Mouse (Mus musculus) liver, embryonic 14.5 days (tissue): ENCODE results near the gene Trim2. TPM values are rescaled to one million over a fixed set of nuclear protein-coding genes. Genes with fewer than 3 reads are reported as not detected.

Source experiments
- ATAC-seq: fragments of 200-750 bp; cut with Nextera tagmentation; 2 replicates; pipeline ENCODE4 v1.8.0; 2017; ENCODE audit warnings: moderate number of reproducible peaks, mild to moderate bottlenecking, moderate library complexity; ENCODE audit not compliant: insufficient read depth
- DNase-seq, 3 experiments: peaks; one replicate each; pipeline ENCODE4 v3.0.0-alpha.2; 2012 to 2013; ENCODE audit warnings: low read depth in 3 of 3, low spot score in 3 of 3
- H3K27ac ChIP-seq: fragments of 300-500 bp; sonication (generic); 2 replicates; pipeline ENCODE4 v1.5.1; 2014; ENCODE audit warnings: moderate library complexity, mild to moderate bottlenecking, control low read depth, inconsistent platforms
- H3K27me3 ChIP-seq: fragments of 300-500 bp; sonication (generic); 2 replicates; pipeline ENCODE4 v1.6.1; 2014; ENCODE audit warnings: mild to moderate bottlenecking, low read length, moderate library complexity; ENCODE audit not compliant: control insufficient read depth, insufficient read depth
- H3K36me3 ChIP-seq: fragments of 300-500 bp; sonication (generic); replicated peaks from 2 replicates; pipeline ENCODE4 v1.6.1; 2014; ENCODE audit warnings: low read depth; ENCODE audit not compliant: control insufficient read depth, insufficient read depth
- H3K4me1 ChIP-seq, 2 experiments: fragments of 200-500 bp in 1 of 2; fragments of 300-500 bp in 1 of 2; sonication (generic) in 1 of 2; replicated peaks; 2 replicates each; pipeline ENCODE4 v1.6.1; 2012 to 2014; ENCODE audit warnings: antibody characterized with exemption in 1 of 2, inconsistent platforms in 1 of 2, low read length in 1 of 2; ENCODE audit not compliant: control insufficient read depth in 2 of 2, insufficient read depth in 2 of 2
- H3K4me2 ChIP-seq: fragments of 300-500 bp; sonication (generic); 2 replicates; pipeline ENCODE4 v1.6.1; 2014; ENCODE audit warnings: low read depth, mild to moderate bottlenecking, control low read depth, moderate library complexity
- H3K4me3 ChIP-seq, 2 experiments: fragments of 200-500 bp in 1 of 2; fragments of 300-500 bp in 1 of 2; sonication (generic) in 1 of 2; 2 replicates each; pipeline ENCODE4 v1.5.1; 2012 to 2014; ENCODE audit warnings: low read depth in 2 of 2, low read length in 2 of 2, mild to moderate bottlenecking in 2 of 2, control low read depth in 1 of 2, inconsistent platforms in 1 of 2, moderate library complexity in 1 of 2; ENCODE audit not compliant: insufficient read depth in 1 of 2
- H3K9ac ChIP-seq: fragments of 300-500 bp; sonication (generic); replicated peaks from 2 replicates; pipeline ENCODE4 v1.6.1; 2014; ENCODE audit warnings: mild to moderate bottlenecking, control low read depth, moderate library complexity
- H3K9me3 ChIP-seq: fragments of 300-500 bp; sonication (generic); 2 replicates; pipeline ENCODE4 v1.6.1; 2016; ENCODE audit warnings: low read length, mixed read lengths; ENCODE audit not compliant: control insufficient read depth
- CTCF ChIP-seq: IDR thresholded peaks from 2 replicates; pipeline ENCODE4 v1.5.1; 2016; ENCODE audit warnings: antibody characterized with exemption, low read depth, control low read depth
- EP300 ChIP-seq: IDR thresholded peaks from 2 replicates; pipeline ENCODE4 v1.6.1; 2016; ENCODE audit warnings: antibody characterized with exemption, low read depth
- WGBS: fragments of 180-500 bp; shearing (Covaris S2); extraction: QIAGEN DNeasy Blood & Tissue Kit; methylation state at CpG from one replicate; pipeline ENCODE4 v1.1.7; 2014; ENCODE audit not compliant: insufficient replicate concordance; 5-methylcytosine and 5-hydroxymethylcytosine counted together
- polyA plus RNA-seq, 2 experiments: library from polyadenylated mRNA; depleted of rRNA in 1 of 2; stranded (reverse) in 1 of 2; unstranded in 1 of 2; fragments of >200 nt; fragmentation: Nextera tagmentation in 1 of 2; extraction: Ambion mirVana in 1 of 2; gene quantifications; 2 replicates each; pipeline versions ENCODE4 v1.2.1 to v1.2.3; 2012 to 2014

Trim2 gene
- polyA plus RNA-seq, 2 experiments, result 2.5 to 3.5 TPM

DNA sequence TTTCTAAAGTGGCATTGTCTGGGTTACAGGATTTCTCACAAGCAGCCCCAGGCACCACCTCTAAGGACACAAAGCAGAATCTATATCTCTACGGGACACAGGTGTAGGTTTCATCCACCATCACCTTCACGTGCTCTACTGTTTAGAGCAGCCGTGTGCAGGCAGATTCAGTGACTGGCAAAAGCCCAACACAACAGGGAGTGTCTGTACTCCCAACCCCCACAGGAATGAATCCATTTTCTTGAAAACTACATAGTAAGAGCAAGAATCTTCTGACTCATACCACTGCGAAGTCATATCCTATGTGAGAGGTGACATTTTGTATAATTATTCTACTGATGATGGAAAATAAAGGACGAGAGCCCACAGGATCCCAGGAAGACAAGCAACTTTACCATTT, 5.6 kb upstream of the Trim2 start:
- H3K9me3 ChIP-seq, result no peaks in the 10 kb centered on the region
- DNase-seq (no peak), ATAC-seq (no peak)
- H3K36me3 ChIP-seq, result no peaks in the 10 kb centered on the region
- no peak for TF ChIP-seq EP300
- peaks cover 0 to 10% of the 10 kb centered on the region in 2 experiments; a peak in 2 of 4 replicates for H3K4me1 ChIP-seq
- no peak overlapping the region for H3K4me2 ChIP-seq
- no peak overlapping the region for H3K4me3 ChIP-seq
- WGBS, result 56% methylated on average over 5 of the region's 5 CpGs
- H3K27ac ChIP-seq, result no peak overlapping the region
- no peak overlapping the region for H3K9ac ChIP-seq
- H3K27me3 ChIP-seq, result no peaks in the 10 kb centered on the region; the same call in 1 of the 2 replicates

GRCm38 (mm10) chr3:84307516-84307915, 839 bp upstream of the Trim2 start:
- H3K9me3 ChIP-seq, result no peaks in the 10 kb centered on the region
- ATAC-seq (no peak), DNase-seq (no peak)
- no peak for TF ChIP-seq CTCF
- no peak for TF ChIP-seq EP300
- WGBS, result 68% methylated on average over 5 of the region's 5 CpGs
- H3K27ac ChIP-seq, result no peak overlapping the region
- H3K4me1 ChIP-seq, result peaks cover 0 to 2% of the 10 kb centered on the region in 2 experiments; a peak in 1 of 4 replicates
- no peak overlapping the region for H3K4me2 ChIP-seq
- no peak overlapping the region for H3K4me3 ChIP-seq
- H3K27me3 ChIP-seq, result peaks cover 34% of the 10 kb centered on the region
- no peaks in the 10 kb centered on the region for H3K36me3 ChIP-seq
- H3K9ac ChIP-seq, result no peak overlapping the region

- Histone ChIP-seq H3K27me3 (peaks cover 35% of the 10 kb centered on the region), H3K4me1 (peaks cover 0 to 2% of the 10 kb centered on the region in 2 experiments; a peak in 1 of 4 replicates), H3K36me3 (no peaks in the 10 kb centered on the region), H3K9me3 (no peaks in the 10 kb centered on the region), H3K4me2 (no peak overlapping the region), H3K4me3 (no peak overlapping the region), H3K9ac (no peak overlapping the region), H3K27ac (no peak overlapping the region)
- no peak for ATAC-seq
- no peak for DNase-seq
- TF ChIP-seq CTCF (no peak), EP300 (no peak)
- 43% methylated on average over 15 of the region's 15 CpGs for WGBS
These were observed 761 bp downstream of the Trim2 start for GRCm38 (mm10) chr3:84305722-84306510.

- ATAC-seq (no peak), DNase-seq (no peak)
- Histone ChIP-seq H3K9ac (no peak overlapping the region), H3K27ac (no peak overlapping the region), H3K9me3 (no peaks in the 10 kb centered on the region), H3K27me3 (peaks cover 35% of the 10 kb centered on the region), H3K4me2 (peak overlapping the region; percentile 51), H3K4me3 (no peak overlapping the region; a peak in 1 of 4 replicates), H3K36me3 (no peaks in the 10 kb centered on the region), H3K4me1 (peaks cover 0 to 2% of the 10 kb centered on the region in 2 experiments; a peak in 1 of 4 replicates)
- 2% methylated on average over 28 of the region's 28 CpGs for WGBS
- TF ChIP-seq EP300 (no peak), CTCF (no peak)
These were observed 1.5 kb downstream of the Trim2 start for GRCm38 (mm10) chr3:84305010-84305692.
